Mouse (Mus musculus) T-helper 17 cell (primary cell): ENCODE results near the gene Tssk3.

ENCODE experiments used
- in situ Hi-C, 2 experiments: fragments of 300-600 bp; cut with MboI, MseI; formaldehyde crosslinking; loops; 1 replicate in 1 of 2; 2 replicates in 1 of 2; pipeline ENCODE4 v1.15.1; 2025; ENCODE audit warnings: high pct_unique_total_duplicates in 2 of 2

The Tssk3 gene

GRCm38 (mm10) chr4:129490972-129491880, at the start of gene Tssk3, which contains the start of gene Fam229a:
Gene Tssk3, minus strand, starts transcription at chr4:129491022.
Gene Fam229a, plus strand, starts transcription at chr4:129491190.
- in situ Hi-C loops: loop anchor here in 1 of 2 experiments (10.0 kb wide), 1 partner anchor 564 kb away; no protein-coding TSS in a partner anchor

- in situ Hi-C loops: loop anchor here in 1 of 2 experiments (25.0 kb wide), 1 partner anchor 1372 kb away; the partner anchor contains the start of gene Laptm5
Measured at GRCm38 (mm10) chr4:129540012-129540411, 49.2 kb upstream of the Tssk3 start.

GRCm38 (mm10) chr4:129528901-129529300, 38.1 kb upstream of the Tssk3 start:
- in situ Hi-C loops: loop anchor here in 1 of 2 experiments (25.0 kb wide), 1 partner anchor 1383 kb away; the partner anchor contains the start of gene Laptm5

GRCm38 (mm10) chr4:129525889-129526288, 35.1 kb upstream of the Tssk3 start:
- in situ Hi-C loops: loop anchor here in 1 of 2 experiments (25.0 kb wide), 1 partner anchor 1386 kb away; the partner anchor contains the start of gene Laptm5

GRCm38 (mm10) chr4:129525338-129525737, 34.5 kb upstream of the Tssk3 start:
- in situ Hi-C loops: loop anchor here in 1 of 2 experiments (25.0 kb wide), 1 partner anchor 1387 kb away; the partner anchor contains the start of gene Laptm5

GRCm38 (mm10) chr4:129518519-129518918, 27.7 kb upstream of the Tssk3 start:
- in situ Hi-C loops: no loop called here

- in situ Hi-C loops: no loop called here
Measured at GRCm38 (mm10) chr4:129516925-129517324, 26.1 kb upstream of the Tssk3 start.

- in situ Hi-C loops: no loop called here
Measured at GRCm38 (mm10) chr4:129514300-129514898, 23.6 kb upstream of the Tssk3 start.

- in situ Hi-C loops: no loop called here
Measured at GRCm38 (mm10) chr4:129513891-129514290, 23.1 kb upstream of the Tssk3 start.

GRCm38 (mm10) chr4:129513086-129513767, 22.4 kb upstream of the Tssk3 start, which contains the start of gene Marcksl1:
Gene Marcksl1, plus strand, starts transcription at chr4:129513581.
- in situ Hi-C loops: no loop called here

- in situ Hi-C loops: no loop called here
Measured at GRCm38 (mm10) chr4:129511413-129512096, 20.7 kb upstream of the Tssk3 start.

- in situ Hi-C loops: no loop called here
Measured at GRCm38 (mm10) chr4:129510723-129511412, 20.0 kb upstream of the Tssk3 start.

- in situ Hi-C loops: no loop called here
Measured at GRCm38 (mm10) chr4:129509650-129510049, 18.8 kb upstream of the Tssk3 start.

- in situ Hi-C loops: no loop called here
Measured at GRCm38 (mm10) chr4:129508834-129509600, 18.2 kb upstream of the Tssk3 start.

- in situ Hi-C loops: no loop called here
Measured at GRCm38 (mm10) chr4:129508237-129508515, 17.4 kb upstream of the Tssk3 start.

GRCm38 (mm10) chr4:129507434-129508236, 16.8 kb upstream of the Tssk3 start:
- in situ Hi-C loops: no loop called here

- in situ Hi-C loops: no loop called here
Measured at GRCm38 (mm10) chr4:129505511-129505910, 14.7 kb upstream of the Tssk3 start.

GRCm38 (mm10) chr4:129502901-129503444, 12.2 kb upstream of the Tssk3 start:
- in situ Hi-C loops: no loop called here
